Mouse (Mus musculus): ENCODE measurements around the gene Cxcl9.

GRCm38 (mm10) chr5:92348794-92349413 is 21.0 kb upstream of the Cxcl9 start, which contains the start of gene Cxcl10:
- TF ChIP-seq CTCF (IDR thresholded peaks at IDR 0.05; ENCODE audit: insufficient read depth, low read length): no peak
- TF ChIP-seq POLR2A (IDR thresholded peaks at IDR 0.05; ENCODE audit: borderline replicate concordance, extremely low read depth, low read depth, low read length): no peak
